Mouse (Mus musculus): ENCODE measurements around the gene Gpr61. TPM values are rescaled to one million over a fixed set of nuclear protein-coding genes. Genes with fewer than 3 reads are reported as not detected.

The Gpr61 gene
- total and polyA plus RNA-seq, 2 experiments from 2014 or later: 6.8 to 12.2 TPM

DNA sequence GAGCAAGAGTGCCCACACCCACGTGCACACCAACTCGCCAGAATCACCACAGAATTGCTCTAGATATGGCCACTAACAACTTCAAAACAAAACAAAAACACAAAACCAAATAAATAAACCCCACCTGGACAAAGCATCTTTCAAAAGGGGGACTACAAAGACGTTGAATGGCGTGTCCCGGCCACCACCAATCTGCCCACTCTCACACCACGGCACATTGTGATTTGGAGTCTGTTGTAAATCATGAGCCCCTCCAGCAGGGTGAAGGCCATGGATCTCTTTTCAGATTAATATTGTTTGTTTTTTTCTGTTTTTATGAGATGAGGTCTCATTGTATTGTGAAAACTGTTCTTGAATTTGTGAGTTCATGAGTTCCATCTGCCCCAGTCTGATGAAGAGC lies 52.6 kb downstream of the Gpr61 start:
- Histone ChIP-seq H3K36me3 (ENCODE audit: insufficient read depth, low read length) (no peaks in the 10 kb centered on the region), H3K27me3 (ENCODE audit: insufficient read depth, low read length) (no peaks in the 10 kb centered on the region), H3K9me3 (ENCODE audit: low read length) (no peaks in the 10 kb centered on the region), H3K9ac (replicated peaks; ENCODE audit: low read length) (no peak overlapping the region), H3K4me1 (ENCODE audit: insufficient read depth, low read length) (no peaks in the 10 kb centered on the region), H3K4me2 (ENCODE audit: low read depth, low read length) (no peak overlapping the region), H3K4me3 (ENCODE audit: low read length) (no peak overlapping the region), H3K27ac (0 out of 2 replicates have a peak overlapping the region, but pooled peaks have one; percentile 32)
- ATAC-seq (no peak), DNase-seq (ENCODE audit: low spot score) (no peak)
- no peak for TF ChIP-seq CTCF (IDR thresholded peaks at IDR 0.05; ENCODE audit: low read depth)
- 78% methylated on average over 6 of the region's 6 CpGs for WGBS

- peak; percentile 24 for DNase-seq (ENCODE audit: low spot score)
- Histone ChIP-seq H3K9me3 (ENCODE audit: low read length) (no peaks in the 10 kb centered on the region), H3K27me3 (ENCODE audit: insufficient read depth, low read length) (no peaks in the 10 kb centered on the region), H3K4me2 (ENCODE audit: low read depth, low read length) (no peak overlapping the region), H3K4me3 (ENCODE audit: low read length) (no peak overlapping the region), H3K36me3 (ENCODE audit: insufficient read depth, low read length) (no peaks in the 10 kb centered on the region), H3K9ac (replicated peaks; ENCODE audit: low read length) (no peak overlapping the region), H3K4me1 (ENCODE audit: insufficient read depth, low read length) (no peaks in the 10 kb centered on the region), H3K27ac (0 out of 2 replicates have a peak overlapping the region, but pooled peaks have one; percentile 32)
- ATAC-seq: no peak; the same call in 1 of the 2 replicates
- TF ChIP-seq CTCF (IDR thresholded peaks at IDR 0.05; ENCODE audit: low read depth): no peak
- 26% methylated on average over 3 of the region's 3 CpGs for WGBS
Observed at GRCm38 (mm10) chr3:108101594-108101993, 53.1 kb downstream of the Gpr61 start.

Other genes starting within 250 kb of the Gpr61 start
- 29.8 and 41.1 TPM in 2 replicates for gene Gstm7, start 223.1 kb downstream of the Gpr61 start, total RNA-seq (2014; rRNA removed)
- 39.0 and 39.7 TPM in 2 replicates for gene Gstm7, start 223.1 kb downstream of the Gpr61 start, polyA plus RNA-seq (2015; fragmentation: Nextera tagmentation; extraction: Ambion mirVana)
- gene Gstm6, start 211.1 kb downstream of the Gpr61 start, total RNA-seq (2014; rRNA removed): 8.7 and 18.9 TPM in 2 replicates
- 12.6 and 15.5 TPM in 2 replicates for gene Gstm6, start 211.1 kb downstream of the Gpr61 start, polyA plus RNA-seq (2015; fragmentation: Nextera tagmentation; extraction: Ambion mirVana)
- gene Gstm3, start 185.6 kb downstream of the Gpr61 start, total RNA-seq (2014; rRNA removed): not detected in 2 replicates
- 0.15 TPM in 1 of 2 replicates, not detected in the other for gene Gstm3, start 185.6 kb downstream of the Gpr61 start, polyA plus RNA-seq (2015; fragmentation: Nextera tagmentation; extraction: Ambion mirVana)
- gene Gstm2, start 168.4 kb downstream of the Gpr61 start, total RNA-seq (2014; rRNA removed): 5.3 and 6.1 TPM in 2 replicates
- gene Gstm2, start 168.4 kb downstream of the Gpr61 start, polyA plus RNA-seq (2015; fragmentation: Nextera tagmentation; extraction: Ambion mirVana): 18.7 and 20.0 TPM in 2 replicates
- 161 and 174 TPM in 2 replicates for gene Gstm1, start 136.9 kb downstream of the Gpr61 start, total RNA-seq (2014; rRNA removed)
- 429 and 453 TPM in 2 replicates for gene Gstm1, start 136.9 kb downstream of the Gpr61 start, polyA plus RNA-seq (2015; fragmentation: Nextera tagmentation; extraction: Ambion mirVana)
- gene Gstm4, start 110.0 kb downstream of the Gpr61 start, total RNA-seq (2014; rRNA removed): 6.7 and 6.9 TPM in 2 replicates
- 22.5 and 23.0 TPM in 2 replicates for gene Gstm4, start 110.0 kb downstream of the Gpr61 start, polyA plus RNA-seq (2015; fragmentation: Nextera tagmentation; extraction: Ambion mirVana)
- 56.6 and 58.4 TPM in 2 replicates for gene Ampd2, start 68.2 kb downstream of the Gpr61 start, total RNA-seq (2014; rRNA removed)
- gene Ampd2, start 68.2 kb downstream of the Gpr61 start, polyA plus RNA-seq (2015; fragmentation: Nextera tagmentation; extraction: Ambion mirVana): 40.3 and 43.2 TPM in 2 replicates
- gene Gnat2, start 62.1 kb downstream of the Gpr61 start, total RNA-seq (2014; rRNA removed): not detected in 2 replicates
- 0.10 and 0.25 TPM in 2 replicates for gene Gnat2, start 62.1 kb downstream of the Gpr61 start, polyA plus RNA-seq (2015; fragmentation: Nextera tagmentation; extraction: Ambion mirVana)
- gene Gnai3, start 8.7 kb downstream of the Gpr61 start, total RNA-seq (2014; rRNA removed): 61.0 and 66.6 TPM in 2 replicates
- gene Gnai3, start 8.7 kb downstream of the Gpr61 start, polyA plus RNA-seq (2015; fragmentation: Nextera tagmentation; extraction: Ambion mirVana): 97.9 and 100 TPM in 2 replicates
- gene Amigo1, start 31.5 kb upstream of the Gpr61 start, total RNA-seq (2014; rRNA removed): 36.6 and 37.3 TPM in 2 replicates
- gene Amigo1, start 31.5 kb upstream of the Gpr61 start, polyA plus RNA-seq (2015; fragmentation: Nextera tagmentation; extraction: Ambion mirVana): 10.7 and 11.3 TPM in 2 replicates
- gene Cyb561d1, start 46.3 kb upstream of the Gpr61 start, total RNA-seq (2014; rRNA removed): 3.8 and 4.2 TPM in 2 replicates
- gene Cyb561d1, start 46.3 kb upstream of the Gpr61 start, polyA plus RNA-seq (2015; fragmentation: Nextera tagmentation; extraction: Ambion mirVana): 3.1 and 3.3 TPM in 2 replicates
- gene Atxn7l2, start 56.1 kb upstream of the Gpr61 start, total RNA-seq (2014; rRNA removed): 18.4 and 20.8 TPM in 2 replicates
- gene Atxn7l2, start 56.1 kb upstream of the Gpr61 start, polyA plus RNA-seq (2015; fragmentation: Nextera tagmentation; extraction: Ambion mirVana): 15.1 and 15.4 TPM in 2 replicates
- 1.5 and 1.9 TPM in 2 replicates for gene Sypl2, start 71.8 kb upstream of the Gpr61 start, total RNA-seq (2014; rRNA removed)
- 0.75 and 0.81 TPM in 2 replicates for gene Sypl2, start 71.8 kb upstream of the Gpr61 start, polyA plus RNA-seq (2015; fragmentation: Nextera tagmentation; extraction: Ambion mirVana)
- 81.8 and 93.6 TPM in 2 replicates for gene Psma5, start 102.0 kb upstream of the Gpr61 start, total RNA-seq (2014; rRNA removed)
- gene Psma5, start 102.0 kb upstream of the Gpr61 start, polyA plus RNA-seq (2015; fragmentation: Nextera tagmentation; extraction: Ambion mirVana): 232 and 238 TPM in 2 replicates
- gene Sort1, start 129.2 kb upstream of the Gpr61 start, total RNA-seq (2014; rRNA removed): 65.0 and 73.9 TPM in 2 replicates
- 11.7 and 13.3 TPM in 2 replicates for gene Sort1, start 129.2 kb upstream of the Gpr61 start, polyA plus RNA-seq (2015; fragmentation: Nextera tagmentation; extraction: Ambion mirVana)
- 0.36 TPM in 1 of 2 replicates, not detected in the other for gene Mybphl, start 210.0 kb upstream of the Gpr61 start, total RNA-seq (2014; rRNA removed)
- gene Mybphl, start 210.0 kb upstream of the Gpr61 start, polyA plus RNA-seq (2015; fragmentation: Nextera tagmentation; extraction: Ambion mirVana): 0.11 and 0.19 TPM in 2 replicates
- 11.0 and 15.0 TPM in 2 replicates for gene Psrc1, start 229.0 kb upstream of the Gpr61 start, total RNA-seq (2014; rRNA removed)
- gene Psrc1, start 229.0 kb upstream of the Gpr61 start, polyA plus RNA-seq (2015; fragmentation: Nextera tagmentation; extraction: Ambion mirVana): 8.4 and 11.0 TPM in 2 replicates

Measured in hindbrain, postnatal 0 days (tissue).